Mouse (Mus musculus): Measurements from ENCODE around the gene Rgl3.

DNA sequence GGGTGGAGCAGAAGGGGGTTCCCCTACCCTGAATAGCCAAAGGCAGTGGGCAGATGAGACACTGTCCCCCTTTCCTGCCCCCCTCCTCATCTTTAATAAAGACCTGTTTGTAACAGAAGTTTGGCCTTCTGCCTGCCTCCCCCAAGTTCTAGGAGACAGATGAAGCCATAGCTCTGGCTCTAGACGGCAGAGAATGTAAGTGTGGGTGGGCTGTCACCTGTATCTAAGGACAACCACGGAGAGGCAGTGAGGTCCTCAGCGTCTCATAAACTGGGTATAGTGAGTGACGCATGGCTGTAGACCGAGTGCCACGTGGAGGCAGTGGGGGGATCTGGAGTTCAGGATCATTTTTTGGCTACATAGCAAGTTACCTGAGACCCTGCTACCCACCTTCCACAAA lies 40.5 kb downstream of the Rgl3 start:
- TF ChIP-seq CTCF (IDR thresholded peaks at IDR 0.05; ENCODE audit: low read depth, low read length): no peak
- TF ChIP-seq POLR2A (IDR thresholded peaks at IDR 0.05; ENCODE audit: extremely low read depth, insufficient read depth, low read length): no peak
